Mouse (Mus musculus): ENCODE results near the gene Col6a5. TPM values are rescaled to one million over a fixed set of nuclear protein-coding genes. Genes with fewer than 3 reads are reported as not detected.

The Col6a5 gene
- polyA plus RNA-seq, 1 experiment from 2014 or later: 0.05 TPM

DNA sequence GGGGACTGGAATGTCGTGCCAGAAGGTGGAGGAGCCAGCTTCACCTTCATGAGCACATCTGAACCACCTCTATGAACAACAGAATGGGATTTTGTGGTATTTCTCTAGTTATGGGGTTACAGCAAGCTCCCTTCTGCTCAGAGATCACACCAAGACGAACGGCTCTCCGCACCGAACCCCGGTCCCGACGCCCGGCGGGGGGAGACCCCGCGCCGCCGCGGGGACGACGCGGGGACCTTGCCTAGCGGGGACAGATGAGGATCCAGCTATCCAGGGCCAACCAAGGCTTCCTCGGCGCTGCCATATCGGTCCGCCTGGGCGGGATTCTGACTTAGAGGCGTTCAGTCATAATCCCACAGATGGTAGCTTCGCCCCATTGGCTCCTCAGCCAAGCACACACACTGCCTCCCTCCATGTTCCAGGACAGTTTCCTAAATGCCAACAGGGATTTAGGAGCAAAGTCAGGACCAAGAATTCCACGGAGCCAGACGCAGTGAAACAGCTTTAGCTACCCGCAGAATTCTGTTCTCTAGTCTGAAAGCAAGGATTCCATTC, 141.2 kb downstream of the Col6a5 start:
- 50% methylated on average over 29 of the region's 29 CpGs for WGBS (ENCODE audit: insufficient replicate concordance)
- Histone ChIP-seq H3K4me3 (replicated peaks) (no peak overlapping the region), H3K27me3 (no peaks in the 10 kb centered on the region), H3K9ac (no peak overlapping the region), H3K4me1 (replicated peaks) (no peaks in the 10 kb centered on the region), H3K36me3 (no peaks in the 10 kb centered on the region), H3K9me3 (replicated peaks) (no peaks in the 10 kb centered on the region), H3K4me2 (no peak overlapping the region), H3K27ac (no peak overlapping the region)
- ATAC-seq (ENCODE audit: low read depth) (peak; percentile 66), DNase-seq (no peak)

DNA sequence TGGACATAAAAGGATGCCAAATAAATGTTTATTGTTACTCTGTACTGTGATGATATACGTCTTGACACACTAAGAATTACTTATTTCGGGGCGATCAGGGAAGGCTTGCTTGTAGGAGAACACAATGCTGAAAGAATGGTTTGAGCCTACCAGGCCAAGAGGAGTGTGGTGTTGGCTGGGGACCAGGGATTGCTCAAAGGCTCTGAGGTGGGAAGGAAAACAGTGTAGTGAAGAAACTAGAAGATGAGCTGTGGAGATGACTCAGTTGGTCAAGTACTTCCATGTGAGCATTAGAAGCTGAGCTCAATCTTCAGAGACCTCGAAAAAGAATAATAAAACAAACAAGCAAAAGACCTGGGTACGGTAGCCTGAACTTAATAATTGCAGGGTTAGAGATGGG, 146.0 kb downstream of the Col6a5 start:
- H3K9me3 ChIP-seq (replicated peaks): no peaks in the 10 kb centered on the region
- no peak overlapping the region for H3K27ac ChIP-seq
- ATAC-seq (ENCODE audit: low read depth): no peak
- H3K27me3 ChIP-seq: no peaks in the 10 kb centered on the region
- WGBS (ENCODE audit: insufficient replicate concordance): 68% methylated on average over 5 of the region's 5 CpGs
- no peak overlapping the region for H3K9ac ChIP-seq
- no peak overlapping the region for H3K4me3 ChIP-seq (replicated peaks)
- no peak overlapping the region for H3K4me2 ChIP-seq
- no peaks in the 10 kb centered on the region for H3K4me1 ChIP-seq (replicated peaks)
- no peak for DNase-seq
- H3K36me3 ChIP-seq: no peaks in the 10 kb centered on the region

GRCm38 (mm10) chr9:105811458-105811857, 149.0 kb downstream of the Col6a5 start:
- WGBS (ENCODE audit: insufficient replicate concordance): 60% methylated on average over 7 of the region's 7 CpGs
- H3K4me2 ChIP-seq: no peak overlapping the region
- H3K4me3 ChIP-seq (replicated peaks): no peak overlapping the region
- no peaks in the 10 kb centered on the region for H3K36me3 ChIP-seq
- ATAC-seq (ENCODE audit: low read depth): no peak
- H3K9ac ChIP-seq: no peak overlapping the region
- H3K27ac ChIP-seq: no peak overlapping the region
- no peak for DNase-seq
- no peaks in the 10 kb centered on the region for H3K9me3 ChIP-seq (replicated peaks)
- H3K27me3 ChIP-seq: no peaks in the 10 kb centered on the region
- no peaks in the 10 kb centered on the region for H3K4me1 ChIP-seq (replicated peaks)

GRCm38 (mm10) chr9:105808920-105809505, 151.4 kb downstream of the Col6a5 start:
- Histone ChIP-seq H3K27me3 (no peaks in the 10 kb centered on the region), H3K36me3 (no peaks in the 10 kb centered on the region), H3K4me3 (replicated peaks) (no peak overlapping the region), H3K27ac (no peak overlapping the region), H3K4me1 (replicated peaks) (no peaks in the 10 kb centered on the region), H3K9ac (no peak overlapping the region), H3K4me2 (no peak overlapping the region), H3K9me3 (replicated peaks) (no peaks in the 10 kb centered on the region)
- ATAC-seq (ENCODE audit: low read depth) (no peak), DNase-seq (no peak)
- 74% methylated on average over 17 of the region's 17 CpGs for WGBS (ENCODE audit: insufficient replicate concordance)

Other genes starting within 250 kb of the Col6a5 start
- gene Col6a6, start 132.5 kb downstream of the Col6a5 start, polyA plus RNA-seq (2015; fragmentation: Nextera tagmentation; extraction: Ambion mirVana): 0.15 TPM in 2 replicates
- 0.07 TPM in 1 of 2 replicates, not detected in the other for gene Col6a4, start 136.1 kb upstream of the Col6a5 start, polyA plus RNA-seq (2015; fragmentation: Nextera tagmentation; extraction: Ambion mirVana)
- 14.8 and 15.5 TPM in 2 replicates for gene Glyctk, start 197.5 kb upstream of the Col6a5 start, polyA plus RNA-seq (2015; fragmentation: Nextera tagmentation; extraction: Ambion mirVana)
- 7.8 and 7.9 TPM in 2 replicates for gene Wdr82, start 210.3 kb upstream of the Col6a5 start, polyA plus RNA-seq (2015; fragmentation: Nextera tagmentation; extraction: Ambion mirVana)
- 10.0 and 12.1 TPM in 2 replicates for gene Ppm1m, start 239.1 kb upstream of the Col6a5 start, polyA plus RNA-seq (2015; fragmentation: Nextera tagmentation; extraction: Ambion mirVana)
- gene Twf2, start 242.5 kb upstream of the Col6a5 start, polyA plus RNA-seq (2015; fragmentation: Nextera tagmentation; extraction: Ambion mirVana): 25.6 and 26.3 TPM in 2 replicates